Mouse (Mus musculus) kidney, adult 2 months (tissue): ENCODE data around the gene Lsm6.

Experiments used
- CTCF ChIP-seq: fragments of 200-500 bp; conservative IDR thresholded peaks from 2 replicates; pipeline ENCODE4 v1.5.1; 2011; ENCODE audit warnings: low read depth, mild to moderate bottlenecking, control low read depth, low read length, moderate library complexity, mixed read lengths; ENCODE audit not compliant: insufficient read depth, insufficient read length
- POLR2A ChIP-seq: fragments of 200-500 bp; IDR thresholded peaks from one replicate; pipeline ENCODE4 v1.6.1; 2011; ENCODE audit warnings: low read depth, low read length, control low read depth

DNA sequence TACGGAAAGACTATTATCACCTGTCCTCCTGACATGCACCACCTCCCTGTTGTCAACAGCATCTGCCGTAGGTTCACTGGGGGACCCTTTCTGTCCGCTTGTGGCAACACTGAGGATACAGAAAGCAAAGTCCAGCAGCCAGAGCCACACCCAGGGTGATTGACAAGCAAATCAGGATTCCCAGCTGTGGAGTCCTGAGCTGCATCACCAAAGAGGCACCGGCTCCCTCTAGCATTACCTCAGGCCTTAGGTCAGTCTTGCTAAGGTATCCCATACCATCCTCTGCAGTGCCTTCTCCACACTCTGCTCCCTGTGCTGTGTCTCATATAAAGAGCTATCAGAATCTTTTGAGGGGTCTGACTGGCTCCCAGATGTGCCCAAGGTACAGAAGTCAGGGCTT, 66.0 kb downstream of the Lsm6 start:
- no peak for TF ChIP-seq POLR2A
- TF ChIP-seq CTCF = no peak
